Mouse (Mus musculus): ENCODE measurements around the gene Nosip.

DNA sequence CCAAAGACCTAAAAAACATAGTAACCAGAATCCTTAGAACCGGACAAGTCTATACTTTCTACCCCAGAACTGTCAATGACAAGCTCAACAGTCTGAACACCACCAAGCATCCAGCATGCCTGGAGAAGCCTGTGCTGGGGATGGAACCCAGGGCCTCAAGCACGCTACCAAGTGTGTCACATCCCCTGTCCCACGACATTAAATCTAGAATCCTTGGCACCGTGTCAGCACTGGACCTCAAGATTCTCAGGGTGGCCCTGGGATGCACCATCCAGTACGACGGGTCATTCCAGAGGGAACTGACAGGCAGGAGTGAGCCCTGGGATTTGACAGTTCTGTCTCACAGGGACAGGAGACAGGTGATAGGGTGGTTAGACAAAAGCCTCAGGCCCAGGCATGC lies 32.2 kb upstream of the Nosip start:
- no peak for TF ChIP-seq CTCF (IDR thresholded peaks at IDR 0.05; ENCODE audit: low read depth)
- TF ChIP-seq EP300 (IDR thresholded peaks at IDR 0.05; ENCODE audit: low read depth) = no peak

Measured in liver, embryonic 14.5 days (tissue).